Mouse (Mus musculus): ENCODE measurements around the gene Acaa1a.

Acaa1a gene

DNA sequence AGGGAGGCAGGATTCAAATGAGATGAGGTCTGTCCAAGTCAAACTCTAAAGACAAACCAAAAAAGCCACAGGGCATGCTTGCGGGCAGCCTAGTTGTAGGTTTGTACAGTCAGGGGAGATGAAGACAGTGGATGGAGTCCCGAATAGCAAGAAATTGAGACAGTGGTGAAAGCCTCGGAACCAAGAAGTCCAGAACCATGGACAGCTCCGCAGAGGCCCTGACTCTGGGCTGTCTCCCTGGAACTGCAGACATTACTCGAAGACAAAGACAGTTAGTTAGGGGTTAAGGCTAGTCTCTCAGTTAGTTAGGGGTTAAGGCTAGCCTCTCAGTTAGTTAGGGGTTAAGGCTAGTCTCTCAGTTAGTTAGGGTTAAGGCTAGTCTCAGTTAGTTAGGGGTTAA, 49.5 kb downstream of the Acaa1a start:
- no peak for DNase-seq (ENCODE audit: low spot score in 2 of 2)

DNA sequence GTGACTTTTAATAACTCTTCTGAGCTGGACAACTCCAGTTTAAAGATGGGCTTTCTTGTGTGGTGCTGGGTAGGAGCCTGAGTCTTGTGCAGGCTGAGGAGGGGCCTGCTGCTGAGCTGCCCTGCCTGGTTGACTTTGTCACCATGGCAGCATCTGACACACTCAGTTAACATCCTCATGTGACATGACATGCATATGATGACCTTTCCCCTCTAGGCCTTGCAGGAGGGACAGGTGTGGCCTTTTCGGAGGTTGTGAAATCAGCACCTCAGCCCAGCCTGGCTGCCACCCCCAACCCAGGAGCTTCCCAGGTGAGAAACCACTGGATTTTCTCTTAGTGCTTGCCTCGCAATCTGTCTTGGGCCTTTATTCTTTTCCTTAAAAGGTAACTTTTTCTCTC, 50.7 kb downstream of the Acaa1a start:
- DNase-seq (ENCODE audit: low spot score in 2 of 2): no peak

- DNase-seq (ENCODE audit: low spot score in 2 of 2): no peak
Measured at GRCm38 (mm10) chr9:119394808-119395207, 55.3 kb downstream of the Acaa1a start.

All from spleen, postnatal 4 days (tissue).